Mouse (Mus musculus) lung, adult 2 months (tissue): ENCODE measurements around the gene Pofut2.

Experiments
- CTCF ChIP-seq: fragments of 200-500 bp; IDR thresholded peaks from 2 replicates; pipeline ENCODE4 v1.5.1; 2011; ENCODE audit warnings: mild to moderate bottlenecking, low read length, control low read depth; ENCODE audit not compliant: insufficient read depth
- POLR2A ChIP-seq: fragments of 200-500 bp; IDR thresholded peaks from 2 replicates; pipeline ENCODE4 v1.6.1; 2011; ENCODE audit warnings: low read depth, mild to moderate bottlenecking, control low read depth, low read length, borderline replicate concordance; ENCODE audit errors: extremely low read depth

- TF ChIP-seq POLR2A (no peak), CTCF (no peak)
These were observed 10.1 kb downstream of the Pofut2 start for GRCm38 (mm10) chr10:77269129-77269528.
